Mouse (Mus musculus) frontal cortex, postnatal 10 days (tissue): ENCODE data around the gene Pdlim1.

ENCODE experiments used
- DNase-seq, 2 experiments: peaks; one replicate each; pipeline ENCODE4 v3.0.0; 2022; ENCODE audit warnings: low spot score in 2 of 2, mixed read lengths in 1 of 2

Gene Pdlim1

DNA sequence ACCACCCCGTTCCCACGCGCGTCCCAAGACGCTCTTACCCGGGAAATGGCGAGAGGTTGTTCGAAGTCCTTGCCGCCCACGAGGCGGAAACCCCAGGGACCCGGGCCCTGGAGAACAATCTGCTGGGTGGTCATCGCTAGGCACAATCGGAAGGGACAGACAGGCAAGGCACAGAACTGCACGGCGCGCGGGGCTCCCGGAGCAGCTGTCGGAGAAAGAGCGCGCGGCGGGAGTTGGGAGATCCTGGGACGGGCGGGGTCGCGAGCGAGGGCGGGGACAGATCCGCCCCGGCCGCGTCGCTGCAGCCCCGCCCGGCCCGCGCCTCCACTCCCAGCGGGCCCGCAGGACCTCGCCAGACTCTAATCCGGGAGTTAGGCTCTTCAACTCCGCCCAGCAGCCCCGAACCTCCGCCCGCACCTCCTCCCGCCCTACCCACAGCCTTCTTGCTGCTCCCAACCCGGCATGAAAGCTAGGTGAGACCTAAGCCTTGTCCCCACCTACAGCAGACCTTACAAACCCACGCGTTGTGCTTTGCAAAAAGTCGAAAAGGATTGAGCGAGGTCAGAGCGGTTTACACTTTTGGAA lies at the start of gene Pdlim1:
Pdlim1 (minus strand) TSS at position 535 of the 585 bp plus-strand sequence.
- DNase-seq: peak in 1 of 2 experiments; percentile 27

DNA sequence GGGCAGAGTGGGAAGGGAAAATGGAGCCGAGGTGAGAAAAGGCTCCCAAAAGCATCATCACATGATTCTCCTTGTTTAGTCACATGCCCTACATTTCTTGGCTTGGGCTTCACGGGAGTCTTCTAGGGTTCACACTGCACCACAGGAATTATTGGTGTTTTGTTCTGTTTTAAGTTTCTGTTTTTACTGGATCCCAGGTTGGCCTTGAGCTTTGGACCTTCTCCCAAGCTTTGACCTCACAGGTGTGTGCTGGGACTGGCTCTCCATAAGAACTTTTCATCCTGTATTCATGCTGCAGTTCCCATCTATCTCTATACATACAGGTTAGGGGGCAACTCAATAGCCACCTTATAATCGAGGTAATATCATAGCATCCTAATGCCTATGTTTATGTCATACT lies 47.6 kb upstream of the Pdlim1 start:
- no peak for DNase-seq

GRCm38 (mm10) chr19:40318511-40318910 lies 46.9 kb upstream of the Pdlim1 start:
- no peak for DNase-seq

DNA sequence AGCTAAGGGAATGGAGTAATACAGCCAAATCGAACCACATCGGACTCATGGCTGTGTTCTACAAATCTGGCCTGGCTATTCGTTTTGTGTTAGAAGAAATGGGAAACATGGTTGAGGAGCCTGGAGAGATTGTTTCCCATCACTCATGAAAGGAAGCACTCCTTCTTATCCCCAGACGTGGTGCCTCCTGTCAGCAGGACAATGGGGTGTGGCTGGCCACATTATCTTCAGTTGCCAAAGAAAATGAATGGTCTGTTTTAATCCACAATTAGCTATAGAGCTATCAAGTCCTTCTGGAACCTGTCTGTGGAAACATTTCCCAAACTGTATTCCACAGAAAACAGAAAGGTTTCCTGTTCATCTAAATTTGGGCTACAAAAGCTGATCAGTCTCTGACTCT lies 45.4 kb upstream of the Pdlim1 start:
- no peak for DNase-seq

DNA sequence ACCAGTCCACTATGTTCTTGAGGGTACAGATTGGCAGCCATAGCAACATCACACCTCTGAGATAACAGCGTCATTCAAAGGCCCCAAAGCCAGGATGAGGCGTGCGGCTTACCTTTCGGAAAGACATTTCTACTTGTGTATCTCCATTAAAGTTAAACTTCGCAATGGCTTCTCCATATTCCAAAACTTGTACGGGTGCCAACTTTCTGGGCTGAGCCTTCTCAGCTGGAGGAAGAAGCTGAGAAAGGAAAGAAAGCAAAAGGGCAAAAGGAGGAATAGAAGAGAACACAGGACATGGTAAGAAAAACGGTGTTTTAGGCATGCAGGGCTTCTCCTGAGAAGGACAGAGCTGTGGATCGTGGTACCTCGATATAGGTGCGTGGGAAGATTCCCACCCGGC lies 42.6 kb upstream of the Pdlim1 start:
- no peak for DNase-seq

DNA sequence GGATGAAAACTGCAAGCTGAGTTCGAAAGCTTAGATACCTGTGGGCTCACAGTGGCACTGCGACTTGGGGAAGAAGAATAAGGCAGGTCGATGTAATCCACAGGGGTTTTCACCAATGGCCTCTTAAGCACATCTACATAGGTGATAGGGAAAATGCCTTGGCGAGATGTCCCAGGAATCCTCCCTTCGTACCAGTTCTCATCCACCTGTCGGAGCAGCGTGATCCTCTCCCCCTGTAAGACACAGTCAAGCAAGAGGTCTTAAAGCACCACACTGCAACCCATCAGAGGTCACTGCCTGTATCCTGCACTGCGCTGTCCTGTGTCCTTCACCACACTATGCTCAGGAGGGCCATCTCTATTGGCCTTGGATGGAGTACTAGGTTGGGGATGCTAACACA lies 40.0 kb upstream of the Pdlim1 start:
- DNase-seq: no peak

- no peak for DNase-seq
Measured at GRCm38 (mm10) chr19:40310410-40311130, 38.9 kb upstream of the Pdlim1 start.

GRCm38 (mm10) chr19:40309911-40310310 lies 38.3 kb upstream of the Pdlim1 start:
- no peak for DNase-seq

DNA sequence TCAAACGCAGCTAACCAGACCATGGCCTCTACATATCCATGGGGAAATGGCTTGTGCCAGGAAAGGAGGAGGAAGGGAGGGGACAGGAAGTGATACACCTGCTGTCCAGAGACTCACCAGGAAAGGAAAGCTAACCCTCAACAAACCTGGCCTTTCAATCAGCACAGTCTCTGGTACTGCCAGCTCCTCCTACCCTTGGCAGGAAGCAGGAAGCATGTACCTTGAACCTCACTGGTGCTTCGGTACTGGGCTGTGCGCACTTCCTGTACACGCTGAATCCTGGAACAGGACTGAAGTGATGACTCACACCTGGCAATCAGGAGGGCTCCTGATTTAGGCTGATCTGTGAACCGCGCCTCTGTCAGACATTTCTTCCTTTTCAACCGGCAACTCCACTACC lies 35.9 kb upstream of the Pdlim1 start:
- DNase-seq: no peak

GRCm38 (mm10) chr19:40306631-40307030 lies 35.0 kb upstream of the Pdlim1 start:
- DNase-seq: no peak

DNA sequence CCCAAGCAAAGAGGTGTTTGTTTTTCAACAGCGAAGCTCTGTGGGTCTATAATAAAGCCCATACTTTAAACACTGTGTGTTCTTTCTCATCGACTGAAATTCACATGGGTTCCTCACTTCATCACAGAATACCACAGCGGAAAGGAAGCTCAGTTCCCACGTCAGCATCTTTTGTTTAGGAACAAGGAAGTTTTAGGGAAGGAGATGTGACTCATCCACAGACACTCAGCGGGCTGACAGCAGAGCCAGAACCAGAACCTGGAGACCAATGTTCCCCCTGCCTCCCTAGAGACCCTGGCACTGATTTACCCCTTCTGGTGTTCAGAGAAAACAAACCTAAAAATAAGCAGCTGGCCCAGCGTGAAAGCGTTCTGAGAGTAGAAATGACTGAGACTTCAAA lies 33.8 kb upstream of the Pdlim1 start:
- no peak for DNase-seq

DNA sequence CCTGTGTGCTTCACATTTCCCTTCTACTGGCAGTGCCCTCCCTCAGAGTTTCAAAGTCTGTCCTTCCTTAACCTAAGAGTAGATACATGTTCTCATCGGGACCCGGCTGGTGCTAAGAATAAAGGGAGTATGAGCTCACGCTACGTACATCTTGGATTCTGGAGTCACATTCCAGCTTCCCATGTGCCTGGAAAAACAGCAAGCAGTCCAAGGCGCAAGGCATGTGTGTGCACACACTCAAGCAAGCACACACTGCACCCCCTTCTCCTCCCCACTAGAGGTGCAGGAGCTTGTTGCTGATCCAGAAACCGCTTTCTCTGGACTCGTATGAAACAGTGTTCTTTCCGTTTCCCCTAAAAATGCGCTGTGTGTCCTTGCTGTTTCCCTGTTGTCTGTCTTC lies 31.3 kb upstream of the Pdlim1 start:
- DNase-seq: peak in 1 of 2 experiments; percentile 53

- DNase-seq: no peak
Measured at GRCm38 (mm10) chr19:40302477-40302876, 30.8 kb upstream of the Pdlim1 start.

DNA sequence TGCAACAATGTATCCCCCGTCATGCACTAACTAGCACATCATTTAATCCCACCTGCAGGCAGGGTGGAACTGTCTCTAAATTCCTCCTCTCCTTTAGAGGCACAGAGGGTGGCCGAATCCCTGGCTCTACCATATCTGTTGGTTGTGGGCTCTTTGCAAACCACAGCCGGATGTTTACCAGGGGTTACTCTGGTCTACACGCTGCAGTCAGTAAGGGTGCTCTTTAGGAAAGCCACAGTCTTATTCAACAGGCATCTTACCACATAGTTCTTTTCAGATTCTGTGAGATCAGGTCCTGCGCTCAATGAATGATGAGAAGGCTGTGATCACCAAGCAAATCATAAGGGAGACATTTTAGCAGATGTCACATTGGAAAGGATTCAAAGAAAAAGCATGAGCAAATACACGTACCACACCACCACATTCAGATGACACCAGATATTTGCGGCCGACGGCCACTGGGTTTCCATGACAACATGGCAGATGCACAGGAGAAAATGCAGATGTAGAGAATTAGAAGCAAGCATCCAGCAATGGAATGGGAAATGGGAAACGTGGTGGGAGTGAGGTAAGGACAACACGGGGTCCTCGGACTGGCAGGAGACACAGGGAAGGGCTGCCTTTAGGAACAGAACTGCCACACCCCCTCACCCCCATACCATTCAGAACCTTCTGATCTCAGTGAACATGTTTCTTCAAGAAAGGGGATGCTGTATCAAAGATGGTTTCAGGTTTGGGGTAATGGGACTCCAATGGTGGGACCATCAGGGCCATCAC lies 28.5 kb upstream of the Pdlim1 start:
- peak; percentile 48 to 70 for DNase-seq

- DNase-seq: no peak
Measured at GRCm38 (mm10) chr19:40299182-40299581, 27.5 kb upstream of the Pdlim1 start.

DNA sequence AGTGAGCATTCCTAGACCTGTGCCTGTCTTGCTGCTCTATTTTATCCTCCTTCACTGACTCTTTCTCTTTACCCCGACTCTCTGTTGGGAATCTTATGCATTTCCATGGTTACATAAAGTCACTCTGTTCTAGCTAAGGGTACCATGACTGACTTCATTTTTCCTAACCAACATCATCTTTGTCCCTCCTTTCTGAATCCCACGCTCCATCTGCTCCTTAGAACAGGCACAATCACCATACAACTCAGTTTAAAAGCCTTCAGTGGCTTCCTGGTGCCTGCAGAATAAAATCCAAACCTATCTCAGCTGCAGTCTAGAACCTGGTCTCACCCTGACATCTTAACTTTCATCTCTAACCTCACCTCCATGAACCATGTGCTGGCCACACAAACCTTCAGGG lies 26.9 kb upstream of the Pdlim1 start:
- DNase-seq: no peak

GRCm38 (mm10) chr19:40297798-40298144 lies 26.1 kb upstream of the Pdlim1 start:
- DNase-seq: no peak

DNA sequence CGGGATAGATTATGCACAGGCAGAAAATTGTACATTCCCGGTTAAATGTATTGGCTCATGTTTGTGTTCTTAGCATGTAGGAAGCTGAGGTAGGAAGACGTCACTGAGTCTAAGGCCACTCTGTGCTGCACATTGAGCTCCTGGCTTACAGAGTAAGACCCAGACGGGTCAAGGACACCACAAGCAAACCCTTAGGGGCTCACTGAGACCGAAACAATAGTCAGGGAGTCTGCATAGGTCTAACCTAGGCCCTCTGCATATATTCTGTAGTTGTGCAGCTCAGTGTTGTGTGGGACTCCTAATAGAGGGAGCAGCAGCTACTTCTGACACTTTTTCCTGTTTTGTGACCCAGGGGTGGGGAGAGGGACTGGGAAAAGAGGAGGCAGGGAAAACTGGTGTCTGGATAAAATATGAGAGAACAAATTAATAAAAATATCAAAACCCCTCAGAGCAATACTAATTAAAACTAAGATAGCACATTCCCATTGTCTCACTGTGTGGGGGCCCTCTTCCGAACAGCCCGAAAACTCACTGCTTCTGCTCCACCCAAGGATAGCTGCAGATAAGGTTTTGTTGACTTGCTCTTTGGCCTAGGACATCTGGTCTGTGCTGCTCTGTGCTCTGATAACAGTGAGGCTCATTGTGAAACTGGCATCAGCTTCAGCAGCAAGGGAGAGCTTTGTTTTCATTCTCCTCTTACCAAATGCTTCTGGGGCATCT lies 25.6 kb upstream of the Pdlim1 start:
- DNase-seq: no peak

DNA sequence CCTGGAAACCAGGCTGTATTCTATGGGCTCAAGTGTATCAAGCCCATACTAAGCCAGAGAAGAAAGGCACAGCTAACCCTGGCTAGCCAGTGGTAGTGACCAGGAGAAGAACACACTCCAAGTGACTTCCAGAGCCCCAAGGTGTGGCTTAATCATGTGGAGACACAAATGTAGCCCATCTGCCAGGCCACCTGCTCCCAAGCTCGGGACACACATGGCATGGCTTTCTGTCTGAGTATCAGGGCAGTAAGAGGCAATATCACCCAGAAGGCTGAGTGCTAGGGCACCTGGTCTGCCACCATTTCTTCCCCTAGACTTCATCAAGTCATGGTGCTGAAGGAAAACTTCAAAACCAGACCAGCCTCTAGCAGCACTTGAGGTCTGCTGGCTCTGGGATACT lies 22.6 kb upstream of the Pdlim1 start:
- no peak for DNase-seq

DNA sequence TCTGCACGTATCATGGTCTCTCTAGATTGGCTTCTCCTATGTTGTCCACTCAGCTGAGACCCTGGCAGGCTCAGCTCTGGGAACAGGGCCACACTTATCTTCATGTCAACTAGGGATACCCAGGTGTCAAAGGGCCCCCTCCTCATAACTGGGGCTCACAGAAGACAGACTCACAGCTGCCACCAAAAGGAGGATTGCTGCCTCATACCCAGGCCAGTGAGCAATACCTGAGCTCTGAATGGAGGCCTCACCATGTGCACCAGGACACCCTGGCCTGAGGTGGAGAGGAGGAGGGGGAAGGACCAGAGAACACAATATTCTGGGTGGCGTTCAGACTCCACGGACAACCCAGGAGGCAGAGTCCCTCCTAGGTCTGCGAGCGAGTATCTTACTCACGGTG lies 22.1 kb upstream of the Pdlim1 start:
- DNase-seq: no peak

- DNase-seq: no peak
Measured at GRCm38 (mm10) chr19:40290099-40290724, 18.6 kb upstream of the Pdlim1 start.

GRCm38 (mm10) chr19:40288415-40288814 lies 16.8 kb upstream of the Pdlim1 start:
- DNase-seq: no peak
